Mouse (Mus musculus): Measurements from ENCODE around the gene Sdccag8.

The Sdccag8 gene

GRCm38 (mm10) chr1:176814591-176815062, at the start of gene Sdccag8:
Gene Sdccag8 (plus strand): TSS chr1:176814660.
- peak; percentile 90 to 96 for DNase-seq

DNA sequence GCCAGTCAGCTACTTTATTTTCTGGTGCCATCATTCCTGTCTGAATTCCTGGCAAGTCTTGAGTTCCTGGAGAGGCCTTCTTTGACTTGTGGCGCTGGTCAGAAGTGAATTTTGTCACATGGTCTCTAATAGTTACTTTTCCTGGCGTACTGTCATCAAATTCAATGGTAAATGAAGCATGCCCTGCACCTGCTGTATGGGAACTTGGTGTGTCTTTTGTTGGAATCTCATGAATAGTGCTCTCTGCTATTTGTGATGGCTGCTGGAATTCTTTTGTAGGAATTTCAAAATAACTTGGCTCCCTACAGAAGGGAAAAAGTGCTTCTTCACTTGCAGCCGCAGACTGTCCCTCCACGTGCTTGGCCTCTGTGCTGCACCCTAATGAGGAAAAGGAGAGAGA, 39.9 kb upstream of the Sdccag8 start:
- DNase-seq: no peak

- DNase-seq: no peak
Measured at GRCm38 (mm10) chr1:176789326-176789725, 25.1 kb upstream of the Sdccag8 start.

GRCm38 (mm10) chr1:176792175-176792574, 22.3 kb upstream of the Sdccag8 start:
- DNase-seq: no peak

- no peak for DNase-seq
Measured at GRCm38 (mm10) chr1:176798673-176799072, 15.8 kb upstream of the Sdccag8 start.

- peak; percentile 58 to 74 for DNase-seq
Measured at GRCm38 (mm10) chr1:176800728-176801365, 13.6 kb upstream of the Sdccag8 start.

GRCm38 (mm10) chr1:176810161-176810560, 4.3 kb upstream of the Sdccag8 start:
- no peak for DNase-seq

- no peak for DNase-seq
Measured at GRCm38 (mm10) chr1:176811892-176812291, 2.6 kb upstream of the Sdccag8 start.

- no peak for DNase-seq
Measured at GRCm38 (mm10) chr1:176812491-176813291, 1.8 kb upstream of the Sdccag8 start.

DNA sequence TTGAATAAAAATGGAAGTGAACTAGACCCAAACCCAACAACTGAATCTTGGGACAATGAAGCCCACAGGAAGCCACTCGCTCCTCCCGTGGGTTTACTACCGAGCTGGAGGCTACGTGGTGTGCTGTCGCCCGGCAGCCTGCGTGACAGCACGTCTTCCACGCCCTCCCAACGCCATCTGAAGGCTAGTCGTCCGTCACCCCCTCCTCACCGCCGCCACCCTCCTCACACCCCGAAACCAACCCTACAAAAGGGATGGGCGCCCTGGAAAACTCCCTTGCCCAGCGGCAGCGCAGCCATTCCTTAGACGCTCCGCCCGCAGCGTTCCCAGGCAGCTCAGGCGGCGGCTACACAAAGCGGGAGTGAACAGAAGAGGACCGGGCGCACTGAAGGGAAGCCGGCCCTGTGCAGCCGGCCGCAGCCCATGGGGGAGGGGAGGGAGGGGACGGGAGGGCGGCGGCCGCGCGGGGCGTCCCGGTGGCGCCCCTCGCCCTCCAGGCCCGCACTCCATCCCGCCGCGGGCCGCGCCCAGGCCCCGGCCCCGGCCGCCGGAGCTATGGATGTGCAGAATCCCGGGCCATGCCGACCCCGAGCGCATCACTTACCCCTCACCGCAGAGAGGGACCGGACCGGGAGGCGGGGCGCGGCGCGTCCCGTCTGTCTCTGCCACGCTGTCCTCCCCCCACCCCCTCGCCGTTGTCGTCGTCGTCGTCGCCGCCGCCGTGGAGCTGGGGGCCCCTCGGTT, 996 bp upstream of the Sdccag8 start:
- DNase-seq: peak; percentile 49 to 57

DNA sequence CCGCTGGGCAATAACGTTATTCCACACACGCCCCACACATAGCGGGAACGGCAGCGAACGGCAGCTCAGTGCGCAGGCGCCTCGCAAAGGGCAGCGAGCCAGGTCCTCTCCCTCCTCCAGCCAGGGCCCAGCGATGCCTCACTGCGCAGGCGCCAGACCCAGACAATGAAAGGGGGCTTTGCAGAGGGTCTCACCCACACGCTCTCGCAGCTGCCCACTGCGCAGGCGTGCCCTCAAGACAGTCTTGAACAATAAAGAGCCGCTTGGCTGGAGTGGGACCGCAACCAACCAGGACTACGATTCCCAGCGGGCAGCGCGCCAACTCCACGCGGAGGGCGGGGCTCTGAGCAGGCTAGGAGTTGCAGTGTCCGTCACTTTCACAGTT, 432 bp upstream of the Sdccag8 start, which contains the start of gene Cep170:
Gene Cep170, minus strand, starts transcription at position 32 of the 385 bp plus-strand sequence.
- peak; percentile 88 to 93 for DNase-seq

GRCm38 (mm10) chr1:176816728-176817127, 2.3 kb downstream of the Sdccag8 start:
- no peak for DNase-seq

DNA sequence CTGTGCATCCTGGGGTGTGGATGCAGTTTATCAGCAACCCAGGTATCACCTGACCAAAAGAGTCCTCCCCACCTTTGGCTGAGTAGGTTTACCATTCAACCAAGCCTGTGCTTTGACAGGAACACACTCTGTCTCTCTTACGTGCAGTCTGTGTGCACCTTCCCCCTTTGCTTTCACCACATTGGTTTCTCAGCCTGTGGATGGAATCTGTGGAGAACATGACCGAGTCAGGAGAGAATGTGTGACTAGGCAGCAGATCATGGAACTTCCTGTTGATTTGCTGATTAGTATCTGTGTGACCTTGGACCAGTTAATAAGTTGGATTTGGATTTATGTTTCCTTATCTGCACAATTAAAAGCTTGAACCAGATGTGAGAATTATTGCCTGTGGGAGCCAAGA, 3.7 kb downstream of the Sdccag8 start:
- DNase-seq: no peak

- DNase-seq: no peak
Measured at GRCm38 (mm10) chr1:176818763-176819162, 4.3 kb downstream of the Sdccag8 start.

GRCm38 (mm10) chr1:176821929-176822328, 7.5 kb downstream of the Sdccag8 start:
- DNase-seq: no peak

- no peak for DNase-seq
Measured at GRCm38 (mm10) chr1:176822949-176823348, 8.5 kb downstream of the Sdccag8 start.

DNA sequence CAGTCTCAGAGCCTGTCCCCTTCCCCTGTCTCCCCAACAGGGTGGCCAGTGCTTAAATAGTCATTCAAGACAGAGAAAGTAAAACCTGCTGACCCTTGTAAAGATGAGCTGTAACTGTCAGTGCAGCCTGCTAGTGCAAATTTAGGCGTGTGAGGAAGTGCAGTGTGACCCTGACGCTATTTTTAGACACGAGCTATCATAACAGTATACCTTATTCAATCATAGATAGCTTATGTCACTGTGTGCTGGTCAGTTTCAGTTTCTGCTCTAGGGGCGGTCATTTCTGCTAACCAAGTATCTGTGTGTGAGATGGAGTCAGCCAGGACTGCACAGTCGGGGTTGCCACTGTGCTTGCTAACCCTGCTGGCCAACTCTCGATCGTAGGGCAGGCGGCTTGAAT, 9.4 kb downstream of the Sdccag8 start:
- DNase-seq: no peak

- DNase-seq: no peak
Measured at GRCm38 (mm10) chr1:176824611-176825010, 10.2 kb downstream of the Sdccag8 start.

- DNase-seq: no peak
Measured at GRCm38 (mm10) chr1:176825084-176825483, 10.6 kb downstream of the Sdccag8 start.

GRCm38 (mm10) chr1:176826186-176826585, 11.7 kb downstream of the Sdccag8 start:
- no peak for DNase-seq

DNA sequence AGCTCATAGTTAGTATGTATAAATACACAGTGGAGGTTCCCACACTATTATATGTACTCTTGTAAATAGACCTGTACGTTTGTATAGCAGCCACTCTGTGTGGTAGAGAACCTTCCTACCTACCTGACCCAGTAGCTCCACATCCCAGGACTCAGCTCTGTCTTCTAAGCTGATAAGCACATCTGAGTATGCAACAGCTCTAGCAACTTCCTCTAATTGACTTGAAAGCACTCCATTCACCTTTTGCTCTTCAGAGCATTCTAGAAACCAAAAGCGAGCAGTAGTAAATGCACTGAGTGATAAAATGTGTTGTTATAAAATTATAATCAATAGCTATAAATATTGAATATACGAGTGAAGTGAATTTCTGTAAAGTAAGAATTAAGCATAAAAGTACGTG, 12.5 kb downstream of the Sdccag8 start:
- DNase-seq: no peak

DNA sequence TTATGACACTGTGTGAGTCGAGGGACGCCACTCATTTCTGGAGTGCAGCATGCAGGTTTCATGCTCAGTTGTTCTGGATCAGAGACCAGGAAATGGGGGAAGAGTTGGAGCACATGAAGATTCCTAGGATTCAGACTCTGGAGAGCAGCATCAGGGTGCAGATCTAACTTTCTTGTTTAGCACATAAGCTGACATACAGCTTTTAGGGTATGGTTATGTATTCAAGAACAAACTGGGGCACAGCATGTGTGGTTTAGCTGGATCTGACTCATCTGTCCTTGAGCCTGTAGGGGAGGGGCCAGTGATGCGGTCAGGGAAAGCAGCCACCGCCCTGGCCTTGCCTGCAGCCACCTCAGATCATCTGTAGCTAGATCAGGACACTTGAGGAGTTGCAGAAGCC, 12.9 kb downstream of the Sdccag8 start:
- DNase-seq: no peak

DNA sequence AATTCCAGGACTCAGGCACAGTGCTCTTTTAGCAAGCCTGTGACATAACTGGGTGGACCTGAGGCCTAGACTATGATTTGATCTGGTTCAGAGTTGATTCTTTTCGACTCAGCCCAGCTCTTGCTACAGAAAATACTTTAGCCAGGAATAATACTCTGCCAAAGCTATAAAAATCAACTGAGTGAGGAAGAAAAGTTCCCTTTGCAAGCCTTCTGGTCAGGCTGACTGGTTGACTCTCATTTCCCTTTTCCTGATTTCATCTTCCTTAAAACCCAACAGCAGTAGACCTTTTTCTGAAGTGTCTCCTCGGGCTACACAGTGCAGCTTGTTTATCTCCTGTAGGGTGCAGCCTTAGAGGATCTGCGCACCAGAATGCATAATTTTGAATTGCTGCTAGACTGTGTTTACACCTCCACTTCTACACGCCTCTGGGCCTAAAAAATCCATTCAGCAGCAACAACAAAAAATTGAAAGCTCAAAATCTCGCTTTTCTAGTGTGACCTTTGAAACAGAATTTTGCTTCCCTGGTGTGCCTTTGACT, 13.6 kb downstream of the Sdccag8 start:
- no peak for DNase-seq

Data from thymus, adult 18-20 months (tissue).